Mouse (Mus musculus): Measurements from ENCODE around the gene A530084C06Rik.

The A530084C06Rik gene

DNA sequence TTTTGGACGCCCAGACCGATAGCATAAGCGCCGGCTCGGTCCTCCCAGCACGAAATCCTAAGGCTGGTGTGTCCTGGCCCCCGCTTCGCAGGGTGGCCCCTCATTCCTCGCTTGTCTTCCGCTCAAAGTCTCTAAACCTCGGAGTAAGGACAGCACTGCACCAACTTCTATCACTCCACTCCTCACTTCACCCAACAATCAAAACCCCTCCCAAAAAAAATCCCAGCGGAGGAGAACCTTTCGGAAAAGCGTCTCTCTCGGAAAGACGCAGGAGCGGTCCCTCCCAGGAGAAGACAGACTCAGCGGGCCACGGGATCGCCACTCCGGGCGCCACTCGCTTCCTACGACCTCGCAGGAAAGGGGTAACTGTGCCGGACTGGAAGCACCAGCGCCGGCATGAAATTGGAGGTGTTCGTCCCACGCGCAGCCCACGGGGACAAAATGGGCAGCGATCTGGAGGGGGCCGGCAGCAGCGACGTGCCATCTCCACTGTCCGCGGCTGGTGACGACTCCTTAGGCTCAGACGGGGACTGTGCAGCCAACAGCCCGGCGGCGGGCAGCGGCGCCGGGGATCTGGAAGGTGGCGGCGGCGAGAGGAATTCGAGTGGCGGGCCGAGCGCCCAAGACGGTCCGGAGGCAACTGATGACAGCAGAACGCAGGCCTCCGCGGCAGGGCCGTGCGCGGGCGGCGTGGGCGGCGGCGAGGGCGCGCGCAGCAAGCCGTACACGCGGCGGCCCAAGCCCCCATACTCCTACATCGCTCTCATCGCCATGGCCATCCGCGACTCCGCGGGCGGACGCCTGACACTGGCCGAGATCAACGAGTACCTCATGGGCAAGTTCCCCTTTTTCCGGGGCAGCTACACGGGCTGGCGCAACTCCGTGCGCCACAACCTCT lies at the start of gene A530084C06Rik:
Gene A530084C06Rik (minus strand): TSS at position 813 of the 898 bp plus-strand sequence.
- peak; percentile 30 for DNase-seq

DNA sequence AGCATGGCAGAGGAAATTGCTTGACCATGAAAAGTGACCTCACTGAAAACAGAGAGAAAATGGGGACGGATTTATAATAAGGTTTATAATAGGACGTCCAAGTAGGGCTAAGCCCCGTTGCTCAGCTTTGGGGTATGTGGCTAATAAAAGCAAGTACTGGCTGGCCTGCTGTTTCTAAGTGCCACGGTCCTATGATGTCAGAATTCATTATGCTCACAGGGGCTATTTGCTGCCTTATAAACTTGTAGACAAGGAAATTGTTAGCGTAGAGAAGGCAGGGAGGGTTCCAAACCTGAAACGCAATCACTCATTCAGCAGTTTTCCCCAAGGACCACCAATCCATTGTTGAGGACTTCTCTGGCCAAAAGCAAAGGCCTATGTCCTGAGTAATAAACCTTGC lies 44.8 kb upstream of the A530084C06Rik start:
- DNase-seq, result no peak

DNA sequence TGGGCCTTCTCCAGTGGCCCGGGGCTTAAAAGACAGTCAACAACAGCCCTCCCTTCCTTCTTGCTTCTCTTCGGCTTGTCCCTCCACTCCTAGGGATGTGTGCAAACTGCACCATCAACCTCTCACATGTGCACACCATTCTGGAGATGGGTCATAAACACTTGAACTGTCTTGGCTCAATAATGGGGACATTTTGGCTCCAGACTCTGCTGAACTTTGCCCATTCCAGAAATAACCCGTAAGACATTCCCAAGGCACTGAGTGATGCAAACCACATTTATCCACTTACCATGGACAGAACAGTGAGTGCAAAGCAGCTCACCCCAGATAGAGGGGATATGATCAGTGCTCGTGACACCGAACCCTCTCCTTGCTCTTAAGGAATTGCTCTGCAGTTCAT lies 40.4 kb upstream of the A530084C06Rik start:
- DNase-seq, result no peak

DNA sequence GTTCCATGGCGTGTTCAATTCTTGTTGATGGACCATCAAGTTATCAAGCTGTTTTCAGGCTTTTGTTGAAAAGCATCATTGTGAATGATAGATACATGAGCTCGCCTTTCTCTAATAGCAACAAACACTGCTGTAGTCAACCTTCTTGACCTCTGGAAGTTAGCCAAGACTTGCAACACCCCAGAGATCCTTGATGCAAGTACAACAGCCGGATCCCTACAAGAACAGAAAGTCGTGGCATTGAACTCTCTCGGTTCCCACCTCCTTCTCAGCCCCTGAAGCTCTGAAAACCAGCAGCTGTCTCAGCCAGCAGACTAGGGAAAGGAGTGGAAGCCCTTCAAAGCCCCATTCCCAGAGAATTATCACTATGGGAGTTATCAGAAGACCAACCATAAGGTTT lies 28.2 kb upstream of the A530084C06Rik start:
- DNase-seq, result no peak

DNA sequence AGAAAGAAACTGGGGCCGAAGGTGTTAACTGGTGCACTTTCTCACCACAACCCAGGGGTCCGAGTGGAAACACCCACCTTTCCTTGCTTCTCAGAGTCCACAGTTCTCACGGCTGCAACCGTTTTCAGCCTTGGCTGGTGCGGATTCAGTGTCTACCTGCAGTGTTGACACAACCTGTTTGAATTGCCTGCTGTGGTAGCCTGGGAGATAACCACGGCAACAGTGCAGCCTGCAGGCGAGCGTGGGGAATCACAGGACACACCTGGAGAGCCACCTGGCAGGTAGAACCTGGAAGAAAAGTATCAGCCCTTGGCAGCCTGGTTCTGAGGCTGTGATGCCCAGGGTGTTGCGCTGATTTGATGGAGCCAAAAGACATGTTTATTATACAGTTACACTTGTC lies 20.7 kb upstream of the A530084C06Rik start:
- no peak for DNase-seq

DNA sequence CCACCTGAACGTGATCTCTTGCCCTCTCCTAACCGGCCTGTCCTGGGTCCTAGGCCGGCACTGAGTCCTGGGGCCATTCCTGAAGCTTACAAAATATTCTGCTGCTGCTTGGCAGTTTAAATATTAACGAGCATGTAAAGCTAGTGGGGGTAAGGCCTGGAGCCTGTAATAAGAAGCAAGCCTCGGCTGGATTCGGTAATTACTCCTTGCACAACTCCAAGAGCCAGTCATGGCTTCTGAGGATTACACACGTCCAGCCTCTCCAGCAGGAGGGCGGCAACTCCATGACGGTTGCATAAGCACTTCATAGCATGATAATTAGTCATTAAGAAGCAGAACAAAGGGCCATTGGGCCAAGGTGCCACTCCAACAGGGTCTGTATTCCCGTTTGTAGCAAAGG lies 19.3 kb upstream of the A530084C06Rik start:
- no peak for DNase-seq

DNA sequence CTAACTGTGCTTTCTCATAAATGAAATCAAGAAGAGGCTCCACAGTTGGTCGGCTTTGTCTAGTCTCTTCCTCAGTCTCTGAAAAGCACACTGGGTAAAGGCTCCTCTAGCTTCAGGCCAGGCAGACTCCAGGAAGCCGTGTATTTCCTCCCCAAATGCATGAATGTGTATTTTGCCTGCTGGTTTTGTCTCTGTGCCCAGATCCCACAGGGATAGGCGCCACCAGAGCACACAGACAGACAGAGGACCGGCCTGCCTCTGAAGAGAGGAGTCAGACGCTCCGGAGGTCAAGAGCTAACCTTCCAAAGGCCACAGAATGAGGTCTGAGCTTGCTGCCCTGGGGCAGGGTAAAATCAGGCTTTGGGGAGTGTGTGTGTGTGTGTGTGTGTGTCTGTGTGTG lies 18.4 kb upstream of the A530084C06Rik start:
- no peak for DNase-seq

DNA sequence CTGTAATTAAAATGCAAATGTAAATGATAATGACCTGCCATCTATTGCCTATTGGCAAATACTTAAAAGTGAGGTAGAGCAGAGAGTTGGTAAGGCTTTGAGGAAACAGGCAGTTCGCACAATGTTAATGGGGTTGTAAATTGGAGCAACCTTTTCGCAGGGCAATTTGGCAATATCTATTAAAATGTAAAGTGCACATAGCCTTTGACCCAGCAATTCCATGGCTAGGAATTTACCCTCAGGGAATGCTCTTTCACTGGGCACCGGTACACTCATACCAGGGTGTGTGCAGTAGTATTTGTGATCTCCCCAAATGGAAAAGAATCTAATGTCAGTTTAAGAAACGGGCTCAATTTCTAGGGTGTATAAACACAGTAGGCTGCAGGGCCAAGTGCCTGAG lies 17.6 kb upstream of the A530084C06Rik start:
- DNase-seq, result no peak

DNA sequence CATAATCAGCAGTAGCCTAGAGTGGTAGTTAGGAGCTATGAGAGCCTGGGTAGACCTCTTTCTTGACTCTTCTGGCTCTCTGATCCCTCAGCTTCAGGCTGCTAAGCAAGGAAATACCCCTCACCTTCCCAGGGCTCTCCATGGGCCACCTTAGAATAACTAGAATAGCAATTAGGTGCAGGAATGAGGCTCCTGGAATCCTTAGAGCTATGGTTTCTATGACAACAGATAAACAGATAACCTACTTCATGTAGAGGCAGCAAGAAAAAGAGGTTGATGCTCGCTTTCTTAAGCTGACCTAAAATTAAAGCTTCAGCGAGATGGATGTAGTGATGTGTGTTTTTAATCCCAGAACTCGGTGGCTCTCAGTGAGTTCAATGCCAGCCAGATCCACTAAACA lies 15.5 kb upstream of the A530084C06Rik start:
- DNase-seq, result no peak

DNA sequence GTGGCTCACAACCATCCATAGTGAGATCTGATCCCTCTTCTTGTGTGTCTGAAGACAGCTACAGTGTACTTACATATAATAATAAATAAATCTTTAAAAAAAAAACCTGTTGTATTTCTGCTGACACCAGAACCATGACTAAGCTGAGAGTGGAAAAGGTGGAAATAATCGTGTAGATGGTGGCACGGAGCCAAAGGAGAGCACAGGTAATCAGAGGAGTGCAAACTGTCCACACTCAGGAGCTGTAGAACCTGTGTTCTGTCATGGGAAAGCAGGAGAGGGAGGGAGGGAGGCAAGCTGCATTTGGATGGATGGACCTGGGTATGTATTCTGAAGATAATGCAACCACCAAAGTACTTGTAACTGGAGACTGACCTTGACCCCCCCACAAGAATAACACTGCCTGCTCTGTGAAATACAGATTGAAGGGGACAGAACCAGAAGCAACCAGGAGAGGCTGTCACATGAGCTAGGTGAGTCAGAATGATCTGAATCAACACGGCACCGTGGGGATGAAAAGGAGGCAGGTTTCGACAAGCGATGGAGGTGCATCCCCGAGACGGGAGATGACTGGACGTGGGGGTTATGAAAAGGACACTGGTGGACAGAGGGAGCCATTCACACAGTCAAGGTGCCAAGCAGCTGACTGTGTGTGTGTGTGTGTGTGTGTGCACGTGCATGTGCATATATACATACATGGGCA lies 13.8 kb upstream of the A530084C06Rik start:
- DNase-seq, result no peak

DNA sequence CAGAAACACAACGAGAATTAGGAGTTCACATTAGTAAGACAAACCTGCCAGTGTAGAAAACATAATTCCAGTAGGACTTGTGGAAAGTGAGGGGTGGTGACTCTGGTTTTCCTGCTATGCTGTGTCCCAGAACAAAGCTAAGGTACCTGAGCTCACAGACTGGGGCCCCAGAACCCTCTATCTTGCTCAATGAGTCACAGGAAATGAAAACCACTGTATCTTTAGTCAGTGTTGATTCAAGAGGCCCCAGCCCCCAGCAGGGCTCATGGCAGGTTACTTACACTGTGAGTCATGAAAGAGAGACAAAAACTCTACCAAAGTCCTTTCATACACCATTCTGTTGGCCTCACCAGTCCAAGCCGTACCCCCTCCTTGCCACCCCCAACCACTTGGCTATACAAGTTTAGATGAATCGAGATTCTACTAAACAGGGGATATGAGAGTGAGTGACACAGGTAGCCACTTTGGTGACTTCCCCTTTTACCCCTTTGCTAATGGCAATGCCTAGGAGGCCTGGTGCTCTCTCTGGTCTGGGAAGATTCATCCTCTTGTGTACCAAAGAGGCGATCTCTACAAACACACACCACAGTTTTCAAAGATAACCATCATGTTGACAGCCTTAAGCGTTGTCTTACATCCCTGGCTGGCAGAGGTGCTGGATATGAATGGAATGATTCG lies 8.6 kb upstream of the A530084C06Rik start:
- no peak for DNase-seq

DNA sequence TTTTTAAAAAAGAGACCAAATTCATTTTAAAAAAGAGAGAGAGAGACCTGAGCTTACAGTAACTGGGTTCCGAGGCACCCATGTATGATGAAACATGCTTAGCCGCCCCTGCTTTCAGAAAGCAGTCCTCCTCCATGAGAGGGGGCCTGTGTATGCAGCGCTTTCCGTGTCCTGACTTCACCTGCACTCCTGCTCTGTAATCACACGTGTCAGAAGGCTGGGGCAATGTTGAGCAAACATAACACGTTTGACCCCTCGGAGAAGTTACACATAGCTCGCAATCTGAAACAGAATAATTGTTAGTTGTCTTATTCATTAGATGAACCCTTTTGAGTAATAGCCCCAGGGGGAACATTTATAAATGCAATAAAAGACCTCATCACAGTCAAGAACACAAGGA lies 8.0 kb upstream of the A530084C06Rik start:
- DNase-seq, result no peak

DNA sequence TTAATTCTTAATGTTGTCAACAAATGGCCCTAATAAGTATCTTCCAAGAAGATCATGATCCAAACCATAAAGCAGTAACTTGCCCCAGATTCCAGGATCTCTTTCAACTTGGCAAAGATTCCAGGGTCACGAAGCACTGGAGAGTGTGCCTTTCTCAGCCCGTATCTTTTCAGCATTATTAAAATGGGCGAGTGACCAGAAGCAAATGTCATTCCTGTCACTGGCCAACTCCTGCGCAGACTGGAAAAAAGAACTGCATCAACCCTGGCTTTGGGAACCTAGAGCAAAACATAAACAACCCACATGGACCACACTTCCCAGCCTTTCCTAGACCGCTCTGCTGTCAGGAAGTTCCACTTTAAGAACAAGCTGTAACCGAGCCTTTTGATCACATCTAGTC lies 5.3 kb upstream of the A530084C06Rik start:
- DNase-seq, result no peak

DNA sequence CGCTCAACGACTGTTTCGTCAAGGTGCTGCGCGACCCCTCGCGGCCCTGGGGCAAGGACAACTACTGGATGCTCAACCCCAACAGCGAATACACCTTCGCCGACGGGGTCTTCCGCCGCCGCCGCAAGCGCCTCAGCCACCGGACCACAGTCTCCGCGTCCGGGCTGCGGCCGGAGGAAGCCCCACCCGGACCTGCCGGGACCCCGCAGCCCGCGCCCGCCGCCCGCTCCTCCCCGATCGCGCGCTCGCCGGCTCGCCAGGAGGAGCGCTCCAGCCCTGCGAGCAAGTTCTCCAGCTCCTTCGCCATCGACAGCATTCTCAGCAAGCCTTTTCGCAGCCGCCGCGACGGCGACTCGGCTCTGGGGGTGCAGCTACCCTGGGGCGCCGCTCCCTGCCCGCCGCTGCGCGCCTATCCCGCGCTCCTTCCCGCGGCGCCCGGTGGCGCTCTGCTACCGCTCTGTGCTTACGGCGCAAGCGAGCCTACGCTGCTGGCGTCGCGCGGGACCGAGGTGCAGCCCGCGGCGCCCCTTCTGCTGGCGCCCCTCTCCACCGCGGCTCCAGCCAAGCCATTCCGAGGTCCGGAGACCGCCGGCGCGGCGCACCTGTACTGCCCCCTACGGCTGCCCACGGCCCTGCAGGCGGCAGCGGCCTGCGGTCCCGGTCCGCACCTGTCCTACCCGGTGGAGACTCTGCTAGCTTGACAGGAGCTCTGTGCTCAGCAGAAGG lies 449 bp upstream of the A530084C06Rik start:
- peak; percentile 35 for DNase-seq

DNA sequence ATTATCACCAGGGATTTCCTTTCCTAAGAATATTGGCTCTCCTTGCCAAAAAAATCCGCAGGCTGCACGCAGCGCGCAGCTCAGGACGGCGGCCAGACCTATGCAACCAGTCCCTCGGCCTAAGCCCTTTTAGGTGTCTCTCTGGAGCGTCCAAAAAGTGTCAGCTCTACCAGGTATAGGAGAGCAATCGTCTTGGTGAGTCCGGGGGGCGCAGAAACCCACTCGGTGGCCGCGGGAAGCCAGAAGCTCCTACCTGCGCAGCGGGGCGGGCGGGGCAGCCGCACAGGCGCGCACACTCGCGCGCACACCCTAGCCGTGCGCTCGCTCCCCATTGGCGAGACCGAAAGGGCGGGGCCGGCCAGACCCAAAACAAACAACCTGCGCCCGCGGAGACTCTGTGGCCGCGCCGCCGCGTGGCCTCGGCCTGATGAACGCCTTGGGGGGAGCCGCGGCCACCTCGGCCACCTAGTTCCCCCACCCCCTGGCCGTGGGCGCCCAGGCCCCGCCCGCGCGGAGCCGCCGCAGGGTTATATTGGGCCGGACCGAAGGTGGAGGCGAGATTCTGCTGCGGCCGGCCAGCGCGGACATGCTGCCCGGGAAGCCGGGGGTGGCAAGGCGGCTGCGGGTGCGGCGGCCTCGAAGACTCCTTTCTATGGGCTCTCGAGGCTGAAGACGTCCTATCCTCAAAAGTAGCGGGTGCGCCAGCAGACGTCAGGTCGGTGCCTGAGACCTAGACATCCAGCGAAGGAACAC lies 1.2 kb downstream of the A530084C06Rik start:
- DNase-seq, result peak; percentile 44

DNA sequence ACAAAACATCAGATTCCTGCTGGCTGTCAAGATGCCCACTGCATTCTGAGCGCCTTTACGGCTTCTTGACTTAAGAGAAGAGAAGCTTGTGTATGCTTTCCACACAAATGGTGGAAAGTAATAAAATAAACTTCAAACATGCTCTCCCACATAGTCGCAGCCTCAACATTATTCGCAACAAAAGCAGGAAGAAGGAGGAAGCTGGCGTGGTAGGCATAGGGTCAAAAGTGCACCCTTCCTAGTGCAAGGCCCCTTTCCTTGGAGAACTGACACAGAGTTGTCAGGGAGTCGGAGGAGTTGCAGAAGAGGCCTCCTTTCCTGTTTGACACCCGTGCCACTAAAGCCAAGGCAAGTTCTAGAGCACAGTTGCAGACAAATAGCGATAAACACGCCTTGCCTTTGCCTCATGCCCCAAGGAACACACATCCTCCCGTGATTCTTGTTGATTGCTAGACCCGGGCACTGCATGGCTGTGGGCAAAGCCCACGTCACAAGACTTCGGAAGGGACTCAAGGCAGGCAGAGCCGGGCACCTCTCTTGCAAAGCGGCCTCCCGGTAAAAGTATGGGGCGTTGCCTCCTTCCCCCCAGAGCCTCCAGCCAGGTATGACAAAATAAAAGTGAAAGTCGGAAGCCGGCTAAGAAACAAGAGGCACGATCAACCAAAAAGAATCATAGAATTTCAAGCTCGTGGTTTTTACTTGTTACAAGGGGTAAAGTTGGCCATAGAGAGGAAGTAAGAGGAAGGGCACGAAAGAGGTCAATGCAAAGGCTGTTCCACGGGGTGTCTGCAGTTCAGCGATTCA lies 2.0 kb downstream of the A530084C06Rik start:
- no peak for DNase-seq

DNA sequence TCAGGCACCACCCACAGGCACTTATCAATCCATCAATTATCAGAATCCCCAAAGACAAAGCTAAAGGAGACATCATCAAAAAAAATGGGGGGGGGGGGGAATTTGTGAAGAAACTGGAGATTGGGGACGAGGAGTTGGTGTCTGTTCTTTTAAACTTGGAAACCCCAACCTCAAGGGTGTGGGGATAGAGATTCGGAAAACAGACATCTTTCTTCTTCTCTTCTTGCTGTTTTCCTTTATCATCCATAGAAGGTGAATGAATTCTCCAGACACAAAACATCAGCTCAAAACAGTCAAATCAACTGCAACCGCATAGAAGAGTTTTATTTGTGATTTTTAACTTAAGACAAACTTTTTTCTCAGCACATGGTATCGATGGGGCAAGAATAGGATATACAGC lies 3.3 kb downstream of the A530084C06Rik start, which contains the start of gene Foxq1:
Gene Foxq1 (plus strand): TSS at position 301 of the 400 bp plus-strand sequence.
- DNase-seq, result no peak

DNA sequence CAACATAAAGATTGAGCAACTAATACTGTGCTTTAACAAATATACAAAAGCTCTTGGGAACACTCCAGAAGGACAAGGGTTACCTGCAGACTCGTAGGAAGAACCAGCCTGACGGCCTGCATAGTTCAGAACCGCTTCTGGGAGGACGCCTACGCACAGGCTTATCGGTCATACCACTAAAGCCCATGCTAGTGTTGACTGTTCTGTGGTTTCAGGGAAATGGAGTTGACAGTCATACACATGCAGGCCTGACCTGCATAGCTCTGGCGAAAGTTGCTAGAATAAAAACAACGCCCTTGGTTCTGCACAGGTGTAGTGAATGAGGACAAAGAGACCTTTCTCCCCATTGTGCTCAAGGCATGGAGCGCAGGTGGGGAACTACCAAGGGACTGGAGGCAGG lies 11.5 kb downstream of the A530084C06Rik start:
- DNase-seq, result no peak

DNA sequence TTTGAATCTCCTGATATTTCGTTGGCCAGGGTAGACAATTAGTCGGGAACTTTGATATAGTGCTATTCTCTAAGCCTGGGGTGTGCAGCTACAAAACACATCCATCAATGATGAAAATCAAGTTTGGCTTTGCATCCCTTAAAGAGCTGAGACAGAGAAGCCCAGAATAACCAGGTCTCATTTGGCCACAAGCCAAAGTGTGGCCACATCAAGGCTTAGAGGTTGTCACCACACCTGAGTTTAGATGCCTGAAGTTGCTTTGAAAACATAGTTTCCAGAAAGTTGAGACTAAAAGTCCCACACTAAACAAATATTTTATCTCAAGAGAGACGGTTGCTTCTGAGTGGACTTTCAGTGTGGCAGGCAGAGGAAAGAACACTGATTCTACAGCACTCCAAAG lies 11.9 kb downstream of the A530084C06Rik start:
- DNase-seq, result no peak

DNA sequence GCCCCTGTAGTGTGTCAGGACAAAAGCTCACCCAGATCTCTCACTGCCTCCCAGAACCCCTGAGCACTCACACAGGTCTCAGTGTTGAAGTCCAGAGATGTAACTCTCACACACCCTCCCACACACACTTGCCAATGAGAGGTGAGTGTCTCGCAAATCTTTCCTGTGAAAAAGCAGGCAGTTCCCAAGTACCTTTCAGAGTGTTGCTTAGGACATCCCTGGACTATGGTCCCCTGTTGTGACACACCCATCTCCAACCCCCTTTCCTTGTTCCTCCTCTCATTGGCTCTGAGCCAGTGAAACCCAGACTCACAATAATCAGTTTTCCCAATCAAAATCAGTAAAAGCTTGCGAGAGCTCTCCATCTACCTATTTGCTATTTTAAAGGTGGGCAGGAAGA lies 12.3 kb downstream of the A530084C06Rik start:
- no peak for DNase-seq

DNA sequence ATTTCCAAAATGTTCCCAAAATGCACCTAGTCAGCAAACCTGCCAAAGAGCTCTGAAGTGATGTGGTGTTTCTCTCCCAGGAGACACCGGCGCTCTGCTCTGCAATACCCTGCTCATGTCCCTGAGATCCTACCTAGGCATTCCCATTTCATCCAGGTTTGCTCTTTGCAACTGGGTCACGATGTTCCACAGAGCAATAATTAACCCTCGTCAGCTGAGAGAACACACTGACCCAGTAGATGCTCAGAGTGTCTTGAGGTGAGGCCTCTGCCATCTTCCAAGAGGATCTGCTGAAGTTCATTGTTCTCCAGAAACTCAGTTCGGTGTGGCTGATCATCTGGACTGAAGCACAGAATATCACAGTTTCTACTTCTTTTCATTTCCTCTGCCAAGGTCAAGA lies 16.1 kb downstream of the A530084C06Rik start:
- DNase-seq, result no peak
